31 mouse cellular contexts compared by ENCODE assay signal in the genomic region with DNA sequence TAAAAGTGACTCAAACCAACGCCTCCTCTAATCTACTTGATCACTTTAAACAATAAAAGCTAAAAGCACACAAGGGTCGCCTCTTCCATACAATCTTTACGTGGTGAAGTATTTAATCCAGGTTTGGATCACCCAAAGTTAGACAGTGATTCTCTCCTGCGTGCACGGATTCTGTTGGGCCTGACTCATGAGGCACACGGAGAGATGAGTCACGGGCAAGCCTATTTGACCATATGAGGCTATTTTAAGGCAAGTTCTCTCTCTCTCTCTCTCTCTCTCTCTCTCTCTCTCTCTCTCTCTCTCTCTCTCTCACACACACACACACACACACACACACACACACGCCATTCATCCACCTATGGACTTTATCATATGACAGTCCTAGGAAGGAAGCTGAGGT. TPM values are rescaled to one million over a fixed set of nuclear protein-coding genes. Genes with fewer than 3 reads are reported as not detected.
DNase-seq lines count a peak whose midpoint lies in the region; TF ChIP-seq lines count a peak whose summit lies in the region.
"Had no signal": no experiment of that assay in that cellular context is flagged by ENCODE, and none has a peak within 500 bp of the region (broad histone marks: within the 10 kb centered on the region; RNA-seq: fewer than 3 reads in every experiment).

No protein-coding gene starts in this region.

- no peaks in the 10 kb centered on the region for H3K36me3 ChIP-seq in C2C12 (ENCODE audit: control insufficient read depth, insufficient read depth)
- H3K36me3 ChIP-seq: embryonic facial prominence, embryonic 10.5 days; embryonic facial prominence, embryonic 13.5 days; forebrain, embryonic 10.5 days; G1E; heart, embryonic 13.5 days had no signal

- peak; percentile 27 to 41 for DNase-seq in adrenal gland, postnatal 36 days
- DNase-seq in adrenal gland, adult 8-10 months, result no peak
- peak; percentile 49 for DNase-seq in 3134 (ENCODE audit: extremely low read depth, insufficient read length, low spot score)
- DNase-seq in brain, adult 2 months (ENCODE audit: low read depth, low spot score), result peak; percentile 61
- no peak for DNase-seq in urinary bladder, adult 2 months (ENCODE audit: low spot score)
- DNase-seq in kidney, postnatal 10 days, result no peak
- DNase-seq in cerebellum, adult 2 months, result no peak
- DNase-seq: adrenal gland, postnatal 25 days; cerebellum, adult 11 months; cerebellum, adult 8-10 months; cerebellum, postnatal 10 days; cerebellum, postnatal 36 days; embryo, embryonic 11 days; gastrocnemius, postnatal 25 days; heart, adult 18-20 months; heart, postnatal 14 days; heart, postnatal 4 days; kidney, adult 2 months had no signal

- H3K27me3 ChIP-seq in C2C12 (ENCODE audit: control insufficient read depth, insufficient read depth, insufficient read length), result no peaks in the 10 kb centered on the region
- no peaks in the 10 kb centered on the region for H3K27me3 ChIP-seq in cerebellum, adult 2 months (ENCODE audit: control insufficient read depth, insufficient read depth, low read length)
- H3K27me3 ChIP-seq: CH12.LX; embryonic facial prominence, embryonic 13.5 days; forebrain, embryonic 13.5 days; heart, embryonic 13.5 days had no signal

- H3K4me3 ChIP-seq in C2C12 (ENCODE audit: insufficient read depth, poor library complexity, severe bottlenecking), result no peak overlapping the region
- H3K4me3 ChIP-seq in cerebellum, adult 2 months (replicated peaks; ENCODE audit: insufficient read depth, low read depth, low read length), result no peak overlapping the region
- H3K4me3 ChIP-seq: embryonic facial prominence, embryonic 10.5 days; embryonic facial prominence, embryonic 13.5 days; forebrain, embryonic 10.5 days; forebrain, embryonic 13.5 days; heart, embryonic 13.5 days had no signal

- TF ChIP-seq CTCF in C2C12 (IDR thresholded peaks at IDR 0.05; ENCODE audit: control insufficient read depth, insufficient read depth, insufficient read length), result no peak
- TF ChIP-seq CTCF in cerebellum, adult 2 months (IDR thresholded peaks at IDR 0.05; ENCODE audit: borderline replicate concordance, insufficient read depth, low read depth, low read length), result no peak

- no peaks in the 10 kb centered on the region for H3K79me2 ChIP-seq in C2C12 (ENCODE audit: control insufficient read depth, insufficient read depth)

- 93% methylated on average over 8 of the region's 8 CpGs for WGBS in cerebellum, adult 2 months

- H3K27ac ChIP-seq in cerebellum, adult 2 months (ENCODE audit: insufficient read depth, low read length), result no peak overlapping the region
- H3K27ac ChIP-seq: embryonic facial prominence, embryonic 10.5 days; embryonic facial prominence, embryonic 13.5 days; forebrain, embryonic 10.5 days; forebrain, embryonic 13.5 days; heart, embryonic 13.5 days; hindbrain, embryonic 14.5 days; hindbrain, postnatal 0 days had no signal

- no peak for TF ChIP-seq POLR2A in cerebellum, adult 2 months (IDR thresholded peaks at IDR 0.05; ENCODE audit: borderline replicate concordance, insufficient read depth, low read length)

- H3ac ChIP-seq in C2C12 (ENCODE audit: control insufficient read depth, insufficient read length, low read depth), result no peak overlapping the region

- H3K79me3 ChIP-seq in C2C12 (ENCODE audit: low read depth), result no peaks in the 10 kb centered on the region

- no peaks in the 10 kb centered on the region; the same call in 1 of the 2 replicates for H3K4me1 ChIP-seq in cerebellum, adult 2 months (ENCODE audit: control insufficient read depth, insufficient read depth, low read length)

TF ChIP-seq in C2C12, 6 proteins besides CTCF, POLR2A, EP300 and RAD21:
- no peak for TF ChIP-seq MYOD1 (IDR thresholded peaks at IDR 0.05; ENCODE audit: control insufficient read depth, insufficient read length, low read depth)
- peak; percentile 73 for TF ChIP-seq FOSL1 (IDR thresholded peaks at IDR 0.05; ENCODE audit: insufficient read depth, low read length, poor library complexity, severe bottlenecking)

RNA-seq across cellular contexts. Expression of a gene that starts 57.1 kb away (rescaled TPM):
- total RNA-seq in adrenal gland, postnatal 36 days (2021), result 10 to 100 TPM; 11.7 to 18.2 TPM
- total RNA-seq in adrenal gland, adult 8-10 months (2022), result 10 to 100 TPM; 14.4 to 27.6 (median 16.3) TPM
- not detected for polyA plus RNA-seq in C2C12 (2012; fragmentation: generic; extraction: Trizol)
- 2.0 and 2.6 TPM in 2 replicates for polyA plus RNA-seq in urinary bladder, adult 2 months (2012; rRNA removed)
- polyA plus RNA-seq in cerebellum, adult 2 months (2012; rRNA removed), result 0.15 and 0.25 TPM in 2 replicates
- total RNA-seq: CH12.LX; gastrocnemius, postnatal 25 days; heart, postnatal 14 days; heart, postnatal 4 days had no signal
- polyA plus RNA-seq: embryonic facial prominence, embryonic 10.5 days; embryonic facial prominence, embryonic 13.5 days; forebrain, embryonic 10.5 days; forebrain, embryonic 13.5 days; G1E; heart, embryonic 13.5 days; heart, embryonic 16.5 days; inflammation-experienced regulatory T-cells, adult 6 months; intestine, postnatal 0 days had no signal

RNA-seq across cellular contexts. Expression of a gene that starts 57.5 kb away (rescaled TPM):
- 100 to 1,000 TPM; 164 to 181 TPM for total RNA-seq in adrenal gland, postnatal 36 days (2021)
- 100 to 1,000 TPM; 167 to 202 (median 190) TPM for total RNA-seq in adrenal gland, adult 8-10 months (2022)
- polyA plus RNA-seq in C2C12 (2012; fragmentation: generic; extraction: Trizol), result 198 TPM
- polyA plus RNA-seq in urinary bladder, adult 2 months (2012; rRNA removed), result 335 and 362 TPM in 2 replicates
- polyA plus RNA-seq in cerebellum, adult 2 months (2012; rRNA removed), result 254 and 280 TPM in 2 replicates

Comparison
In these comparisons a context has a peak if more than half of its experiments do, and no peak if none do; other contexts are left out.
1. DNase-seq: peak in adrenal gland, postnatal 36 days (2 of 2), 3134 (single experiment) and brain, adult 2 months (single experiment); none in adrenal gland, adult 8-10 months (single experiment), urinary bladder, adult 2 months (single experiment), kidney, postnatal 10 days (single experiment) and cerebellum, adult 2 months (0 of 2).